Mouse (Mus musculus): Measurements from ENCODE around the gene Pebp1. TPM values are rescaled to one million over a fixed set of nuclear protein-coding genes. Genes with fewer than 3 reads are reported as not detected.

Gene Pebp1
- polyA plus RNA-seq, 1 experiment from 2014 or later: 794 TPM

- no peak overlapping the region for H3K27ac ChIP-seq
- H3K9me3 ChIP-seq (replicated peaks): no peaks in the 10 kb centered on the region
- H3K4me1 ChIP-seq: peaks cover 3% of the 10 kb centered on the region; the same call in 1 of the 2 replicates
- H3K36me3 ChIP-seq: peaks cover 46% of the 10 kb centered on the region
- H3K27me3 ChIP-seq: no peaks in the 10 kb centered on the region
- H3K4me3 ChIP-seq: no peak overlapping the region
- 88% methylated on average over 3 of the region's 3 CpGs for WGBS
- no peak for ATAC-seq (ENCODE audit: low FRiP score)
- no peak overlapping the region for H3K9ac ChIP-seq
- no peak overlapping the region for H3K4me2 ChIP-seq (replicated peaks)
These were observed 35.7 kb downstream of the Pebp1 start for GRCm38 (mm10) chr5:117251763-117252162.

- 63% methylated on average over 19 of the region's 24 CpGs for WGBS
- H3K9me3 ChIP-seq (replicated peaks): no peaks in the 10 kb centered on the region
- no peaks in the 10 kb centered on the region for H3K27me3 ChIP-seq
- H3K4me2 ChIP-seq (replicated peaks): no peak overlapping the region
- no peak for ATAC-seq (ENCODE audit: low FRiP score)
- no peak overlapping the region for H3K4me3 ChIP-seq
- no peak overlapping the region for H3K27ac ChIP-seq
- peaks cover 3% of the 10 kb centered on the region; the same call in 1 of the 2 replicates for H3K4me1 ChIP-seq
- peaks cover 36% of the 10 kb centered on the region for H3K36me3 ChIP-seq
- no peak overlapping the region for H3K9ac ChIP-seq
These were observed 36.6 kb downstream of the Pebp1 start for GRCm38 (mm10) chr5:117250796-117251195.

GRCm38 (mm10) chr5:117248351-117248750 is 39.1 kb downstream of the Pebp1 start:
- H3K9ac ChIP-seq: peak overlapping the region; percentile 35; the same call in 1 of the 2 replicates
- ATAC-seq (ENCODE audit: low FRiP score): no peak
- no peak overlapping the region for H3K4me2 ChIP-seq (replicated peaks)
- 33% methylated on average over 10 of the region's 10 CpGs for WGBS
- no peak overlapping the region for H3K4me3 ChIP-seq
- H3K27ac ChIP-seq: no peak overlapping the region
- H3K9me3 ChIP-seq (replicated peaks): no peaks in the 10 kb centered on the region
- peaks cover 11% of the 10 kb centered on the region for H3K4me1 ChIP-seq
- H3K27me3 ChIP-seq: no peaks in the 10 kb centered on the region
- H3K36me3 ChIP-seq: peaks cover 20% of the 10 kb centered on the region

- no peak overlapping the region for H3K9ac ChIP-seq
- peaks cover 20% of the 10 kb centered on the region for H3K4me1 ChIP-seq
- H3K9me3 ChIP-seq (replicated peaks): no peaks in the 10 kb centered on the region
- ATAC-seq (ENCODE audit: low FRiP score): no peak
- WGBS: 84% methylated on average over 8 of the region's 8 CpGs
- no peaks in the 10 kb centered on the region for H3K27me3 ChIP-seq
- H3K36me3 ChIP-seq: no peaks in the 10 kb centered on the region
- no peak overlapping the region for H3K27ac ChIP-seq
- H3K4me3 ChIP-seq: no peak overlapping the region
- no peak overlapping the region for H3K4me2 ChIP-seq (replicated peaks)
These were observed 42.3 kb downstream of the Pebp1 start for GRCm38 (mm10) chr5:117245170-117245569.

- ATAC-seq (ENCODE audit: low FRiP score): peak; percentile 59; the same call in 1 of the 2 replicates
- Histone ChIP-seq H3K27ac (peak overlapping the region; percentile 89), H3K4me3 (peak overlapping the region; percentile 42), H3K36me3 (no peaks in the 10 kb centered on the region), H3K27me3 (no peaks in the 10 kb centered on the region), H3K4me2 (replicated peaks) (peak overlapping the region; percentile 73), H3K9me3 (replicated peaks) (no peaks in the 10 kb centered on the region), H3K9ac (peak overlapping the region; percentile 68), H3K4me1 (peaks cover 24% of the 10 kb centered on the region)
- WGBS: 18% methylated on average over 22 of the region's 22 CpGs
These were observed 44.5 kb downstream of the Pebp1 start for GRCm38 (mm10) chr5:117242671-117243478.

GRCm38 (mm10) chr5:117241935-117242531 is 45.4 kb downstream of the Pebp1 start:
- Histone ChIP-seq H3K4me3 (peak overlapping the region; percentile 42), H3K36me3 (no peaks in the 10 kb centered on the region), H3K4me1 (peaks cover 24% of the 10 kb centered on the region), H3K9ac (peak overlapping the region; percentile 81), H3K27ac (peak overlapping the region; percentile 89), H3K27me3 (no peaks in the 10 kb centered on the region), H3K4me2 (replicated peaks) (peak overlapping the region; percentile 73), H3K9me3 (replicated peaks) (no peaks in the 10 kb centered on the region)
- no peak for ATAC-seq (ENCODE audit: low FRiP score)
- 57% methylated on average over 12 of the region's 16 CpGs for WGBS

GRCm38 (mm10) chr5:117240761-117241322 is 46.6 kb downstream of the Pebp1 start:
- peak overlapping the region; percentile 81 for H3K9ac ChIP-seq
- H3K27ac ChIP-seq: peak overlapping the region; percentile 89
- WGBS: under 1% methylated on average over 32 of the region's 32 CpGs
- H3K4me3 ChIP-seq: peak overlapping the region; percentile 42
- ATAC-seq (ENCODE audit: low FRiP score): peak; percentile 39
- H3K27me3 ChIP-seq: no peaks in the 10 kb centered on the region
- peak overlapping the region; percentile 73 for H3K4me2 ChIP-seq (replicated peaks)
- no peaks in the 10 kb centered on the region for H3K36me3 ChIP-seq
- H3K4me1 ChIP-seq: peaks cover 24% of the 10 kb centered on the region
- H3K9me3 ChIP-seq (replicated peaks): no peaks in the 10 kb centered on the region

GRCm38 (mm10) chr5:117240321-117240731 is 47.1 kb downstream of the Pebp1 start:
- peak overlapping the region; percentile 42 for H3K4me3 ChIP-seq
- peak overlapping the region; percentile 73 for H3K4me2 ChIP-seq (replicated peaks)
- H3K27me3 ChIP-seq: no peaks in the 10 kb centered on the region
- H3K9me3 ChIP-seq (replicated peaks): no peaks in the 10 kb centered on the region
- ATAC-seq (ENCODE audit: low FRiP score): peak; percentile 46
- peaks cover 24% of the 10 kb centered on the region for H3K4me1 ChIP-seq
- H3K36me3 ChIP-seq: no peaks in the 10 kb centered on the region
- peak overlapping the region; percentile 81 for H3K9ac ChIP-seq
- 4% methylated on average over 12 of the region's 12 CpGs for WGBS
- peak overlapping the region; percentile 89 for H3K27ac ChIP-seq

- no peak overlapping the region for H3K4me3 ChIP-seq
- no peak for ATAC-seq (ENCODE audit: low FRiP score)
- H3K36me3 ChIP-seq: peaks cover 6% of the 10 kb centered on the region
- H3K9ac ChIP-seq: no peak overlapping the region
- peaks cover 21% of the 10 kb centered on the region for H3K4me1 ChIP-seq
- 82% methylated on average over 4 of the region's 4 CpGs for WGBS
- H3K9me3 ChIP-seq (replicated peaks): no peaks in the 10 kb centered on the region
- H3K27me3 ChIP-seq: no peaks in the 10 kb centered on the region
- no peak overlapping the region for H3K4me2 ChIP-seq (replicated peaks)
- no peak overlapping the region for H3K27ac ChIP-seq
These were observed 48.3 kb downstream of the Pebp1 start for GRCm38 (mm10) chr5:117239106-117239505.

- Histone ChIP-seq H3K27me3 (no peaks in the 10 kb centered on the region), H3K36me3 (peaks cover 6% of the 10 kb centered on the region), H3K27ac (no peak overlapping the region), H3K4me3 (no peak overlapping the region), H3K9ac (no peak overlapping the region), H3K4me2 (replicated peaks) (no peak overlapping the region), H3K4me1 (0 out of 2 replicates have a peak, but pooled peaks cover 4% of the 10 kb centered on the region), H3K9me3 (replicated peaks) (no peaks in the 10 kb centered on the region)
- no peak for ATAC-seq (ENCODE audit: low FRiP score)
- 76% methylated on average over 5 of the region's 5 CpGs for WGBS
These were observed 50.9 kb downstream of the Pebp1 start for GRCm38 (mm10) chr5:117236540-117236939.
